Mouse (Mus musculus) gastrocnemius, postnatal 4 days (tissue): ENCODE data around the gene Arhgef11. TPM values are rescaled to one million over a fixed set of nuclear protein-coding genes. Genes with fewer than 3 reads are reported as not detected.

Source experiments
- DNase-seq, 2 experiments: peaks; one replicate each; pipeline ENCODE4 v3.0.0; 2021 to 2022; ENCODE audit warnings: low spot score in 2 of 2, mixed read lengths in 2 of 2
- total RNA-seq, 2 experiments: library from RNA; stranded (reverse); gene quantifications; 2 replicates each; pipeline ENCODE4 v1.2.3; 2021

Gene Arhgef11
- total RNA-seq, 2 experiments from 2014 or later = 22.6 to 24.3 TPM

- no peak for DNase-seq
Measured at GRCm38 (mm10) chr3:87660479-87660878, 43.1 kb downstream of the Arhgef11 start.

GRCm38 (mm10) chr3:87661291-87661690 lies 43.9 kb downstream of the Arhgef11 start:
- no peak for DNase-seq

DNA sequence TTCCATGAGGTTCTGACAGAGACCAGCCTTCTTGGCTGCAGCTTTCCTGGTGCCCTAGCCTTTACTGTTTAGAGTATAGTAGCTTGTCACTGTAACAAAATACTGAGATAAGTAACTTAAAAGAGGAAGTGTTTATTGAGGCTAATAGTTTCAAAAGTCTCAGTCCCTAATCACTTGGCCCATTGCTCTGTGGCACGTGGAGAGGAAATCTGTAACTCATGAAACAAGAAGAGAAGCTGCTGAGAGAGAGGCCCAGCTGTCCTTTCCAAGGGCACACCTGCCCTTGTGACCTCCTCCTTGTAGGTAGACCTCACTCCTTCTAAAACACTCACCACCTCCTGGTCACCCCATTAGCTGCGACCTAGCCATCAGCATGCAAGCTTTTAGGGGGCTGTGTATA lies 101.2 kb downstream of the Arhgef11 start:
- no peak for DNase-seq

- no peak for DNase-seq
Measured at GRCm38 (mm10) chr3:87724556-87724955, 107.2 kb downstream of the Arhgef11 start.

- no peak for DNase-seq
Measured at GRCm38 (mm10) chr3:87725396-87726160, 108.2 kb downstream of the Arhgef11 start.

- no peak for DNase-seq
Measured at GRCm38 (mm10) chr3:87726191-87726590, 108.8 kb downstream of the Arhgef11 start.

- DNase-seq = no peak
Measured at GRCm38 (mm10) chr3:87728696-87729095, 111.3 kb downstream of the Arhgef11 start.

GRCm38 (mm10) chr3:87733098-87733497 lies 115.7 kb downstream of the Arhgef11 start:
- no peak for DNase-seq

DNA sequence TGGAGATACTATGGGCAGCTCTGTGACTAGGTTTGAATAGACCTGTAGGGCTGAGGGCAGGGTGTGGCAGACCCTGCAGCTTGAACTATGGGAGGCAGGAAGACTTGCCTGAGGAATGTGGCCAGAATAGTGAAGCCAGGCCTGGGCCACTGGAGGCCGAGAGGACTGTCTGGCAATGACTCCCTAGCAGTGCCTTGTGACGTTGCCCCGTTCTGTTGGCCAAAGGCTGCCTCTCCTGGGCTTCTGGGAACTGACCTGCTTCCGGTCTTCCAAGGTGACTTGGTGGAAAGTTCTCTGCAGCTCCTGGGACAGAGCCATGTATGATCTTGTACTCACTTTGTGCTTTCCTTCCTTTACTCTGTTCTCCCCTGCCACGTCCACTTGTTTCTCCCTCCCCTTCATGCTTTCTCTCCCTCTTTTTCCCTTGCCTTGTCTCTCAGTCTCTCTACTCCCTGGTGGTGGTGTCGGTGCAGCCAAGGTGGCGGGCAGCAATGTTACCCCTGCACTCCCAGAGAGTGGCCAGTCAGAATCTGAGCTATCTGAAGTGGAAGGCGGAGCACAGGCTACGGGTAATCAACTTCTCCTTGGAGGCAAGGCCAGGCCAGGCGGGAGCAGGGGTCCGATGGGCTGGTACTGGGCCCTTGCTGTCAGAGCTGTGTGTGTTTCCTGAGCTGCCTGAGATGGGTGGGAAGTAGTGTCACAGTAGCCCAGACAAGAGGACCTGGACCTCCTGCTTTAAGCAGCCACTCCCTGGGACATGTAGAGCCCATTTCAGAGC lies 116.8 kb downstream of the Arhgef11 start:
- no peak for DNase-seq

GRCm38 (mm10) chr3:87735335-87735734 lies 118.0 kb downstream of the Arhgef11 start:
- DNase-seq = no peak

DNA sequence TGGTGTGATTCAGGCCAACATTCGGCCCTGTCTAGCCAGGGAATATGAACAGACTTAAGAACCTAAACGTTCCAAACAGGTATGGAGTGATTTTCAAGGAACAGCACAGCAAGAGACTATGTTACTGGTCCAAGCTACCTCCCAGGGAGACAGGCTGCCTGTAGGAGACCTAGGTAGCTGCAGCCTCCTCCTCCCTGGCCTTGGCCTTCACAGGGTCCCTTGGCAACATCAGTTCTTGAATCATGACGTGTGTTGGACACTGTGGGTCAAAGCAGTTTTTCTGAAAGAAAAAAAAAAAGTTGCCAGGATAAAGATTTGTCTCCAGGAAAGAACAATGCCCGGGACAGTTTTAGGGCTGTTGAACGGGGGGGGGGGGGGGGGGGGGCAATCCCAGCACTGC lies 121.5 kb downstream of the Arhgef11 start:
- no peak for DNase-seq

DNA sequence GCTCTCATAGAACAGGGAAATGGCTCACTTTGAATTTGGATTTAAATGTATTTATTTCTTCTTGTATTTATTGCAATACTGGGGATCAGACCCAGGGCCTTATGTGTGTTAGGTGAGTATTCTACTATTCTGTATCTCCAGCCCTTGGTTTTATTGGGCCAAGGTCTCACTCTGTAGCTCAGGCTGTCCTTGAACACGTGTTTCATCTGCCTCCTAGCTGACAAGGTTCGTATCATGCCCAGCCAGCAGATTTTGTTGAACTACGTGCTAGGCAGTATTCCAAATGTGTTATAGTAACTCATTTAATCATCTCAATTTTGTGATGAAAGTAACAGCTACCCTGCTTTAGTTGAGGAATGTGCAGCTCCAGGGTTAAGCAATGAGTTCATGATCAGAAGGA lies 124.7 kb downstream of the Arhgef11 start:
- no peak for DNase-seq

- no peak for DNase-seq
Measured at GRCm38 (mm10) chr3:87742735-87743134, 125.4 kb downstream of the Arhgef11 start.

DNA sequence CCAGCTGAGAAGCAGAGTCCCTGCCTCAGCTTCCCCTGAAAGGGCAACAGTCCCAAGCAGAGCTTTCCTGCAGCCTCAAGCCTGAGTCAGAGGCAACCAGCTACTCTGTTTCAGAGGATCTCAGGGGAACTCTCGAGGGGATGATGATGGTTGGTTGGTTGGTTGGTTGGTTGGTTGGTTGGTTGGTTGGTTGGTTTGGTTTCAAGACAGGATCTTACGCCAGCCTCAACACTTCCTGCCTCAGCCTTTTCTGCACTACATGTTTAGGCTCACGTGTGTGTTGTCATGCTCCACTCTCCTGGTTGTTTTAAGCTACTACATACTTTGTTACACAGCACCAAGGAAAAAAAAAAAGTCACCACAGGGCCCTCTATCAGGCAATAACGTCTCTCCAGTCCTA lies 126.6 kb downstream of the Arhgef11 start:
- no peak for DNase-seq

DNA sequence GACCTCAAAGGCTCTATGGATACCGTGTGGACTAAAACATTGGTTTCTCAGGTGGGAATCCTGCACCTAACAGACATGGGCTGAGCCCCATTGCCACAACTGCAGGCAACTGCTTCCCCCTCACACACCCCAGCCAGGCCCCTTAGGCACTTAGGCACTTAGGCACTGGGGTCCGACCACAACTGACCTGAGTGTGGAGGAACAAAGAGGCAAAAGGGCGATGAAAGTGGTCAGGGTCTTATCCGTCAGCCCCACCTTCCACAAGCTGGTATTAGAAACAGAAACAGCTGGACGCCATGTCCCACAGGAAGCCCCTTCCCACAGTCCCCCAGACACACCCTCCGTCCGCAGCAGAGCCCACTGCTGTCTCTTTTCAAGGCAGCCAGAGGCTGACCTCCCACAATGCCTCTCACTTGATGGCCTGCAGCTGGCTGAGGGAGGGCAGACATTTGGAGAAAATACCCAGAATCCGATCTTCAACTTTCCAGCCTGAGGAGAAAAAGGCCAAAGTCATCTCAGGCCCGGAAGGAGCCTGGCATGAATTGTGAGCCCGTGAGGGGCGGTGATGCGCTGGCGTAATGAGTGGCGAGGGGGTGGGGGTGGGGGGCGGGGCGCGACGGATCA lies 127.8 kb downstream of the Arhgef11 start:
- no peak for DNase-seq

- no peak for DNase-seq
Measured at GRCm38 (mm10) chr3:87748431-87748830, 131.1 kb downstream of the Arhgef11 start, which contains the start of gene Lrrc71. Gene Lrrc71 (minus strand): TSS chr3:87748625.

GRCm38 (mm10) chr3:87749036-87749435 lies 131.7 kb downstream of the Arhgef11 start:
- DNase-seq = peak in 1 of 2 experiments; percentile 49

DNA sequence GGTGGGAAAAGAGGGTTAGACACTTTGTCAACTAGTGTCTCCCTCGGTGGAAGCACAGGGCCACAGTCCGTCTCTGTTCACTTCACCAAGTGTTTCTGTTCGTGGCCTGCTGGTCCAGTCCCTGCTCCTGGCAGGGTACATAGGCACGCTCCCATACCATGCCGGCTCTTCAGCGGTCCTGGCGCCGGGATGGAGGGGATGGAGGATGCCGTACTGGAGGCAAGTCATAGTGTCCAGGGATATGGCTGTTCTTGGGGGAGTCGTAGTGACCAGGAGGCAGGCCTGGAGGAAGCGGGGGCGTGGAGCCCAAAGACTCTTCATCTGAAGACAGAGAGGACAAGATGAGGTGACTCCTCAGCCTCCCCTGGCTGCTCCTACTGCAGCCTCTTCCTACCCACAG lies 132.6 kb downstream of the Arhgef11 start:
- DNase-seq = no peak

- DNase-seq = no peak
Measured at GRCm38 (mm10) chr3:87752567-87752966, 135.2 kb downstream of the Arhgef11 start.

- DNase-seq = no peak
Measured at GRCm38 (mm10) chr3:87753829-87754228, 136.5 kb downstream of the Arhgef11 start.

- DNase-seq = peak; percentile 83 to 90
Measured at GRCm38 (mm10) chr3:87755964-87756363, 138.6 kb downstream of the Arhgef11 start.

DNA sequence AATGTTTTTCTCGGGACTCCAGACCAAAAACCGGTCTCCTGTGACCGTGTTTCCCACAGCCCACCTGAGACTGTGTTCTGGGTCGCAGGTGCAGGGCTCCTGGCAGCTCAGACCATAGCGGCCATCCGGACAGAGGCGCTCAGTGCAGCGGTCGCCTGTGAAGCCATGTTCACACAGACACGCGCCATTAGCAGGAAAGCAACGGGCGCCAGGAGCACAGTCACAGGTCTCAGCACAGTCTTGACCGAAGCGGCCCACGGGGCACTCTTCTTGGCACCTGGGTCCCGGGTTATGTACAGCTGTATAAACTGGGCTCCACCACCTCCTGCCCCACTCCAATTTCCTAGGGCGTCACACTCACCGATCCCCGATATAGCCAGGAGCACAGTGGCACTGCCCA lies 139.1 kb downstream of the Arhgef11 start:
- DNase-seq = no peak
